Mouse (Mus musculus): Measurements from ENCODE around the gene Gstt2. TPM values are rescaled to one million over a fixed set of nuclear protein-coding genes. Genes with fewer than 3 reads are reported as not detected.
"Not testable (repeated sequence)": the region's sequence is repeated elsewhere in the genome, so short reads cannot be mapped to it uniquely, and the experiment has no call there.

Gstt2 gene
- polyA plus RNA-seq, 1 experiment from 2014 or later = 8.0 TPM

- Histone ChIP-seq H3K9me3 (no peaks in the 10 kb centered on the region; the same call in 1 of the 2 replicates), H3K36me3 (peaks cover 20% of the 10 kb centered on the region), H3K4me3 (no peak overlapping the region), H3K4me2 (no peak overlapping the region), H3K9ac (no peak overlapping the region), H3K27me3 (no peaks in the 10 kb centered on the region), H3K4me1 (replicated peaks) (peaks cover 38% of the 10 kb centered on the region), H3K27ac (replicated peaks) (no peak overlapping the region)
- WGBS = 21% methylated on average over 10 of the region's 10 CpGs
- ATAC-seq (ENCODE audit: low read depth) = 0 out of 2 replicates have a peak, but pooled peaks have one; percentile 17
Observed at GRCm38 (mm10) chr10:75853452-75853851, 16.2 kb upstream of the Gstt2 start.

- Histone ChIP-seq H3K9me3 (no peaks in the 10 kb centered on the region; the same call in 1 of the 2 replicates), H3K36me3 (peaks cover 13% of the 10 kb centered on the region), H3K27ac (replicated peaks) (no peak overlapping the region), H3K27me3 (no peaks in the 10 kb centered on the region), H3K4me3 (no peak overlapping the region), H3K4me1 (replicated peaks) (peaks cover 33% of the 10 kb centered on the region), H3K4me2 (no peak overlapping the region), H3K9ac (no peak overlapping the region)
- no peak for ATAC-seq (ENCODE audit: low read depth)
- 93% methylated on average over 12 of the region's 12 CpGs for whole genome bisulfite sequencing
Observed at GRCm38 (mm10) chr10:75852539-75853125, 15.4 kb upstream of the Gstt2 start.

- Histone ChIP-seq H3K9me3 (no peaks in the 10 kb centered on the region; the same call in 1 of the 2 replicates), H3K4me1 (replicated peaks) (peaks cover 28% of the 10 kb centered on the region), H3K4me2 (peak overlapping the region; percentile 7; the same call in 1 of the 2 replicates), H3K27ac (replicated peaks) (peak overlapping the region; percentile 38; the same call in 1 of the 2 replicates), H3K4me3 (no peak overlapping the region), H3K27me3 (no peaks in the 10 kb centered on the region), H3K9ac (0 out of 2 replicates have a peak overlapping the region, but pooled peaks have one; percentile 26), H3K36me3 (peaks cover 3% of the 10 kb centered on the region)
- 34% methylated on average over 3 of the region's 3 CpGs for WGBS
- no peak for ATAC-seq (ENCODE audit: low read depth)
Observed at GRCm38 (mm10) chr10:75851681-75852080, 14.5 kb upstream of the Gstt2 start.

- peak overlapping the region; percentile 38; the same call in 1 of the 2 replicates for H3K27ac ChIP-seq (replicated peaks)
- H3K4me3 ChIP-seq = no peak overlapping the region
- no peak for ATAC-seq (ENCODE audit: low read depth)
- no peak overlapping the region for H3K9ac ChIP-seq
- 3% methylated on average over 6 of the region's 6 CpGs for WGBS
- peak overlapping the region; percentile 7; the same call in 1 of the 2 replicates for H3K4me2 ChIP-seq
- H3K4me1 ChIP-seq (replicated peaks) = peaks cover 28% of the 10 kb centered on the region
- no peaks in the 10 kb centered on the region; the same call in 1 of the 2 replicates for H3K9me3 ChIP-seq
- H3K27me3 ChIP-seq = no peaks in the 10 kb centered on the region
- no peaks in the 10 kb centered on the region for H3K36me3 ChIP-seq
Observed at GRCm38 (mm10) chr10:75851076-75851475, 13.9 kb upstream of the Gstt2 start.

GRCm38 (mm10) chr10:75848382-75848781 is 11.2 kb upstream of the Gstt2 start:
- no peaks in the 10 kb centered on the region; the same call in 1 of the 2 replicates for H3K9me3 ChIP-seq
- ATAC-seq (ENCODE audit: low read depth) = no peak
- no peak overlapping the region for H3K27ac ChIP-seq (replicated peaks)
- H3K4me2 ChIP-seq = no peak overlapping the region
- H3K27me3 ChIP-seq = no peaks in the 10 kb centered on the region
- H3K4me1 ChIP-seq (replicated peaks) = peaks cover 28% of the 10 kb centered on the region
- no peaks in the 10 kb centered on the region for H3K36me3 ChIP-seq
- H3K9ac ChIP-seq = no peak overlapping the region
- H3K4me3 ChIP-seq = no peak overlapping the region
- WGBS = 27% methylated on average over 3 of the region's 3 CpGs

- Histone ChIP-seq H3K4me1 (replicated peaks) (peaks cover 14% of the 10 kb centered on the region), H3K27me3 (no peaks in the 10 kb centered on the region), H3K36me3 (no peaks in the 10 kb centered on the region), H3K27ac (replicated peaks) (no peak overlapping the region), H3K9ac (no peak overlapping the region), H3K4me3 (no peak overlapping the region), H3K4me2 (no peak overlapping the region), H3K9me3 (no peaks in the 10 kb centered on the region)
- no peak for ATAC-seq (ENCODE audit: low read depth)
- 79% methylated on average over 6 of the region's 6 CpGs for WGBS
Observed at GRCm38 (mm10) chr10:75845306-75845930, 8.2 kb upstream of the Gstt2 start.

GRCm38 (mm10) chr10:75844800-75845199 is 7.6 kb upstream of the Gstt2 start:
- 80% methylated on average over 1 of the region's 1 CpGs for WGBS
- H3K4me1 ChIP-seq (replicated peaks) = peaks cover 14% of the 10 kb centered on the region
- no peaks in the 10 kb centered on the region for H3K36me3 ChIP-seq
- H3K9me3 ChIP-seq = no peaks in the 10 kb centered on the region
- no peaks in the 10 kb centered on the region for H3K27me3 ChIP-seq
- H3K4me2 ChIP-seq = no peak overlapping the region
- H3K9ac ChIP-seq = no peak overlapping the region
- H3K4me3 ChIP-seq = no peak overlapping the region
- no peak overlapping the region for H3K27ac ChIP-seq (replicated peaks)
- ATAC-seq (ENCODE audit: low read depth) = no peak

GRCm38 (mm10) chr10:75843898-75844297 is 6.7 kb upstream of the Gstt2 start:
- H3K4me2 ChIP-seq; H3K9ac ChIP-seq; ATAC-seq (ENCODE audit: low read depth); H3K36me3 ChIP-seq; H3K27me3 ChIP-seq; H3K4me1 ChIP-seq (replicated peaks); H3K27ac ChIP-seq (replicated peaks); H3K4me3 ChIP-seq; H3K9me3 ChIP-seq: not testable (repeated sequence)
- 83% methylated on average over 6 of the region's 6 CpGs for WGBS

- Histone ChIP-seq H3K4me1 (replicated peaks) (peaks cover 34% of the 10 kb centered on the region), H3K9ac (no peak overlapping the region), H3K4me2 (no peak overlapping the region), H3K27ac (replicated peaks) (no peak overlapping the region), H3K27me3 (peaks cover 14% of the 10 kb centered on the region), H3K36me3 (no peaks in the 10 kb centered on the region), H3K9me3 (no peaks in the 10 kb centered on the region), H3K4me3 (no peak overlapping the region)
- no peak for ATAC-seq (ENCODE audit: low read depth)
- 91% methylated on average over 10 of the region's 10 CpGs for WGBS
Observed at GRCm38 (mm10) chr10:75839092-75839491, 1.9 kb upstream of the Gstt2 start.

- H3K4me2 ChIP-seq = peak overlapping the region; percentile 63
- H3K9ac ChIP-seq = peak overlapping the region; percentile 43; the same call in 1 of the 2 replicates
- no peak overlapping the region for H3K27ac ChIP-seq (replicated peaks)
- no peaks in the 10 kb centered on the region for H3K36me3 ChIP-seq
- H3K4me3 ChIP-seq = peak overlapping the region; percentile 25; the same call in 1 of the 2 replicates
- 28% methylated on average over 7 of the region's 10 CpGs for WGBS
- H3K9me3 ChIP-seq = no peaks in the 10 kb centered on the region
- H3K4me1 ChIP-seq (replicated peaks) = peaks cover 43% of the 10 kb centered on the region
- no peak for ATAC-seq (ENCODE audit: low read depth)
- H3K27me3 ChIP-seq = peaks cover 33% of the 10 kb centered on the region
Observed at GRCm38 (mm10) chr10:75835761-75836531, 1.3 kb downstream of the Gstt2 start.

GRCm38 (mm10) chr10:75835307-75835706 is 1.9 kb downstream of the Gstt2 start:
- Histone ChIP-seq H3K36me3 (no peaks in the 10 kb centered on the region), H3K9ac (peak overlapping the region; percentile 43; the same call in 1 of the 2 replicates), H3K4me3 (peak overlapping the region; percentile 25), H3K27me3 (peaks cover 33% of the 10 kb centered on the region), H3K27ac (replicated peaks) (no peak overlapping the region), H3K4me1 (replicated peaks) (peaks cover 43% of the 10 kb centered on the region), H3K4me2 (peak overlapping the region; percentile 63), H3K9me3 (no peaks in the 10 kb centered on the region)
- WGBS = 2% methylated on average over 9 of the region's 10 CpGs
- no peak for ATAC-seq (ENCODE audit: low read depth)

- whole genome bisulfite sequencing = 10% methylated on average over 9 of the region's 9 CpGs
- Histone ChIP-seq H3K36me3 (no peaks in the 10 kb centered on the region), H3K4me2 (peak overlapping the region; percentile 63), H3K9me3 (no peaks in the 10 kb centered on the region), H3K9ac (peak overlapping the region; percentile 56), H3K4me1 (replicated peaks) (peaks cover 43% of the 10 kb centered on the region), H3K4me3 (peak overlapping the region; percentile 34), H3K27ac (replicated peaks) (no peak overlapping the region), H3K27me3 (peaks cover 33% of the 10 kb centered on the region)
- no peak for ATAC-seq (ENCODE audit: low read depth)
Observed at GRCm38 (mm10) chr10:75834721-75835120, 2.5 kb downstream of the Gstt2 start.

Measured in neural tube, embryonic 13.5 days (tissue).